Mouse (Mus musculus): ENCODE measurements at regions not wholly inside any gene's neighbourhood (a gene's known extent, or its start where the extent isn't known, plus 50 kb on each side); places are given as distances from the start of the nearest gene placed in this dataset.

DNA sequence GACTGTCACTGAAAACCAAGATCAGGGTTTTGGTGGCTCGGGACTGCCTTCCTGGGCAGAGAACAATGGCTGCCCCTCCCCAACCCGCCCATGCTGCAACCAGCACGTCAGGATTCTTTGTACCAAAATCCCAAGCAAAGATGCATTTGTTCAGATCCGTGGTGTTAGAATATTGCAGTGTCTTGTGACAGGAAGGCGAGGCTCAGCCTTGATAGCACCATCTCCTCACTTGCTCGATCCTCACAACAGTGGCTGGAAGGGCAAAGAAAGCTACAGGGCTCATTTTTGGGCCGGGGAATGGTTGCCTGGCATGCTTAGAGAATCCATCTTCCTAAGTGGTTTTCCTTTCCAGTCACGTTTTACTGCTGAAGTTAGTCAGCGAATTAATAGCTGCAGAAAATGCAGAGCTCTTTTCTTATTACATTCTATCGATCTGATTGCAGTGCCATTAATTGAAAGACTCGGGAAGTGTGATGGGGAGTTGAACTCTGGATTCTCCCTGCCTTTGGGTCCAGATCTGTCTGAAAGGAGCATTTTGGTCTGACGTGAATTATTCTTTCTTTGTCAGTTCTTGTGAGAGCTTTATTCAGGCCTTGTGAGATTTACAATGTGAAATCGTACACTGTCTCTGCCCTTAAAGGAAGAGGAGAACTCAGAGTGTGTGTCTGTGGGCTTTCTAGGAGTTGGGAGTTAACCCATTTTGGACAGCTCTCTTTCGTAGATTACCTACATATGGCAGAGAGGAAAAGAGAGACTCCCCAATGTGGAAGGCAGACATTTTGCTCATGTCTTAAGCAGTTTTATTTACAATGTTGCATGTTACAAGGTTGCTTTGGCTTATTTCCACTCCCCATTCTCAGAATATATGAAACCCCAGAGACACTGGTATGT lies 213.3 kb upstream of the Ubash3b start:
- H3K4me3 ChIP-seq (replicated peaks; ENCODE audit: control insufficient read depth, low read depth, low read length) = no peak overlapping the region
- no peaks in the 10 kb centered on the region; the same call in 1 of the 2 replicates for H3K4me1 ChIP-seq (ENCODE audit: control insufficient read depth, insufficient read depth, low read length)
- H3K27ac ChIP-seq (ENCODE audit: control insufficient read depth, insufficient read depth, low read depth, low read length, poor library complexity) = no peak overlapping the region
- TF ChIP-seq POLR2A (IDR thresholded peaks at IDR 0.05; ENCODE audit: borderline replicate concordance, control insufficient read depth, low read depth, low read length) = no peak
- no peak for TF ChIP-seq CTCF (IDR thresholded peaks at IDR 0.05; ENCODE audit: control insufficient read depth, insufficient read depth, low read length)
- WGBS = 69% methylated on average over 14 of the region's 14 CpGs

DNA sequence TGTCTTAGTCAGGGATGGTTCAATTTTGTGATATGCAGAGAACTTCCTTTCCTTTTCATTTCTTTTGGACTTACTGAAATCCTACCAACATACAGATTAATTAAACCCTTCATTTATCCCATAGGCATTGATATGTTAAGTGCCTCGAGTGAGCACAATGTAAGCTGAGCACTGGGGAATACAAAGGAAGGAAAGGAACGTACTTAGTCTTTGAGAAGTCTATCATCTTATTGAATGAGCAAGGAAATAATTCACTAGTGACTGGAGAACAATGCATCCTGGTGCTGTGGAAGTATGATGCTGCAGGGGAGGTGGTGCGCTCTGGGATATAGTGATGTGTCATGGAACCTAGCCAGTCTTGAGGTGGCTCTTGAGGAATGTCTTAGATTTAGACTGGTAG lies 204.9 kb upstream of the Ubash3b start:
- 60% methylated on average over 3 of the region's 3 CpGs for WGBS
- Histone ChIP-seq H3K27ac (ENCODE audit: control insufficient read depth, insufficient read depth, low read depth, low read length, poor library complexity) (no peak overlapping the region), H3K4me1 (ENCODE audit: control insufficient read depth, insufficient read depth, low read length) (no peaks in the 10 kb centered on the region; the same call in 1 of the 2 replicates), H3K4me3 (replicated peaks; ENCODE audit: control insufficient read depth, low read depth, low read length) (no peak overlapping the region)
- no peak for TF ChIP-seq CTCF (IDR thresholded peaks at IDR 0.05; ENCODE audit: control insufficient read depth, insufficient read depth, low read length)
- no peak for TF ChIP-seq POLR2A (IDR thresholded peaks at IDR 0.05; ENCODE audit: borderline replicate concordance, control insufficient read depth, low read depth, low read length)

DNA sequence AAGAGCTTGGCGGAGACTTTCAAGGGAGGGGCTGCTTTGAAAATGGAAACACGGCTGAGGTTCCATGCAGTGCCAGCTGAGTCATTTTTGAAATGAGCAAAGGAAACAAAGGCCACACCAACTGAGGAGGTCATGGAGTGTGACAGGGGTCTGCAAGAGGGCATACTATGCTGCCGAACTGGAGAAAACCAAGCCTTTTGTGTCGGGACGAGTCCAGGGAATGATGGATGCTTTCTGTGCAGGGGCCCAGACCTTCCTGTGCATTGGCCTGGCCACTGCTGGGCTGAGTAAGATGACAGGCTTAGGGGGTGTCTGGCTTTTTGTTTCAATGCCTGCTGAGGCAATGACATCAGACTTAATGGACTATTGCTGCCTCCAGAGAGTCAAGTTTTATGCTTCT lies 203.8 kb upstream of the Ubash3b start:
- no peak overlapping the region for H3K4me3 ChIP-seq (replicated peaks; ENCODE audit: control insufficient read depth, low read depth, low read length)
- 48% methylated on average over 5 of the region's 5 CpGs for WGBS
- TF ChIP-seq CTCF (IDR thresholded peaks at IDR 0.05; ENCODE audit: control insufficient read depth, insufficient read depth, low read length) (no peak), POLR2A (IDR thresholded peaks at IDR 0.05; ENCODE audit: borderline replicate concordance, control insufficient read depth, low read depth, low read length) (no peak)
- H3K4me1 ChIP-seq (ENCODE audit: control insufficient read depth, insufficient read depth, low read length) = no peaks in the 10 kb centered on the region
- H3K27ac ChIP-seq (ENCODE audit: control insufficient read depth, insufficient read depth, low read depth, low read length, poor library complexity) = no peak overlapping the region

DNA sequence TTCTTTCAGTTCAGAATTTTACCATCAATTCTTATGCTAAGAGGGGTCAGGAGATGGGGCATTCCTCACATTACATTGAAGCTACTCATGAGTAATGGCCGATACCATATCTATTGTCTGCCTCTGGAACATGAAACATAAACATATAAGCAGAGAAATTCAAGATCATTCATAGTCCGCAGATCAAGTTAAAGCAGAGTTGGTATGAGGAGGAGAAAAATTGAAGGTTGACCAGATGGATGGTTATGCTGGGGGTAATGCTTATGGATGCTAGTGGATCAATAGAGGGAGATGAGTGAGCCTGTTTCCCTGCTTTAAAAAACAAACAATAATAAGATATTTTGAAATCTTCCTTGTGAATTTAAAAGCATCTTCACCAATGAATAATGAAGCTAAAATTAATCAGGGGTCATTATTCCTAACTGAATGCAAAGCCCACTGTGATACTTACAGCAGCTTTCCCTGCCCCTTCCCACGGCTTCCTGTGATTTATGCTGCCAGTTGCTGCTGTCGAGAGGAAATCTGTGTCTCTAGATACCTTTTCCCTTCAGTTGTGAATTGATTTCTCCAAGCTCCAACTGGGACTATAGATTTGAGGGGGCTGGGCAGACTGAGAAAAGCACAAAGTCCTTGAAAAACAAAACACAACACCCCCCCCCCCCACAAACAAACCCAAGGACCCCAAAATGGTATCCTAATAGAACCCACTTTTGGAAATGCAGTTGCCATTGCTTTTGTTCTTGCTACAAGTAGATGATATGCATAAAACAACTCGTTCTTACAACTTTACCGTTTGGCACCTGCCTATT lies 203.1 kb upstream of the Ubash3b start:
- no peak overlapping the region for H3K4me3 ChIP-seq (replicated peaks; ENCODE audit: control insufficient read depth, low read depth, low read length)
- H3K4me1 ChIP-seq (ENCODE audit: control insufficient read depth, insufficient read depth, low read length) = no peaks in the 10 kb centered on the region
- no peak for TF ChIP-seq POLR2A (IDR thresholded peaks at IDR 0.05; ENCODE audit: borderline replicate concordance, control insufficient read depth, low read depth, low read length)
- TF ChIP-seq CTCF (IDR thresholded peaks at IDR 0.05; ENCODE audit: control insufficient read depth, insufficient read depth, low read length) = no peak
- 47% methylated on average over 6 of the region's 6 CpGs for WGBS
- no peak overlapping the region for H3K27ac ChIP-seq (ENCODE audit: control insufficient read depth, insufficient read depth, low read depth, low read length, poor library complexity)

DNA sequence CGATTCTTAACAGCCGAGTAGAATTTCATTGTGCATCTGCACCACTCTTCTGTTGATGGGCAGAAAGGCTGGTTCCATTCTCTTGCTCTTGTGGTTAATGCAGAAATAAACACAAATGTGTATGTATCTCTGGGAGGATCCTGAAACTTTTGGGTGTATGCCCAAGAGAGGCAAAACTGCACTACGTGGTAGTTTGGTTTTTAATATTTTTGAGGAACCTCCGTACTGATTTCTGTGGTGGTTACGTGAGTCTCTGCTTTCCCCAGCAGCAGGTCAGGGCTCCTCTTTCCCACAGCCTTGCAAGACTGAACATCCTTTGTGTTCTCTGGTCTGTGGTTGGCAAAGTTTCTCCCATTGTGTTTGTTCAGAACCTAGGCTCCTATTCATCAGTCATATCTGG lies 198.9 kb upstream of the Ubash3b start:
- H3K27ac ChIP-seq (ENCODE audit: control insufficient read depth, insufficient read depth, low read depth, low read length, poor library complexity) = no peak overlapping the region
- no peaks in the 10 kb centered on the region for H3K4me1 ChIP-seq (ENCODE audit: control insufficient read depth, insufficient read depth, low read length)
- WGBS = 49% methylated on average over 5 of the region's 5 CpGs
- H3K4me3 ChIP-seq (replicated peaks; ENCODE audit: control insufficient read depth, low read depth, low read length) = no peak overlapping the region
- TF ChIP-seq CTCF (IDR thresholded peaks at IDR 0.05; ENCODE audit: control insufficient read depth, insufficient read depth, low read length) = no peak

DNA sequence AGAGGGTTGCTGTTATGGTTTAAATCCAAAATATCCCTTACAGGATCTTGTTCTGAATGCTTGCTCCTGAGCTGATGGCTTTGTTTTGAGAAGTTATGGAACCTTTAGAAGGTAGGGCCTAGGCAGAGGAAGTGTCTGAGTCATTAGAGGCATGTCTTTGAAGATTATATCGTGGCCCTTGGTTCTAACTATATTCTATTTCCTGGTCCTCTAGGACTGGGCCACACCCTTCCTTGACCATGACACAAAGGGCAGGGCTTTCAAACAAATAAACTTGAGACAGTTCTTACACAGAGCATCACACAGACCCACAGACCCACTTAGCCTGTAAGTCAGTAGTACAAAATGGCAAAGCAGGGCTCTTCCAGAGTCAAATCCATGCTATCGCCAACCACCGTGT lies 197.8 kb upstream of the Ubash3b start:
- H3K4me1 ChIP-seq (ENCODE audit: control insufficient read depth, insufficient read depth, low read length) = no peaks in the 10 kb centered on the region
- H3K4me3 ChIP-seq (replicated peaks; ENCODE audit: control insufficient read depth, low read depth, low read length) = no peak overlapping the region
- TF ChIP-seq POLR2A (IDR thresholded peaks at IDR 0.05; ENCODE audit: borderline replicate concordance, control insufficient read depth, low read depth, low read length) (no peak), CTCF (IDR thresholded peaks at IDR 0.05; ENCODE audit: control insufficient read depth, insufficient read depth, low read length) (no peak)
- H3K27ac ChIP-seq (ENCODE audit: control insufficient read depth, insufficient read depth, low read depth, low read length, poor library complexity) = no peak overlapping the region
- WGBS = 76% methylated on average over 3 of the region's 3 CpGs

DNA sequence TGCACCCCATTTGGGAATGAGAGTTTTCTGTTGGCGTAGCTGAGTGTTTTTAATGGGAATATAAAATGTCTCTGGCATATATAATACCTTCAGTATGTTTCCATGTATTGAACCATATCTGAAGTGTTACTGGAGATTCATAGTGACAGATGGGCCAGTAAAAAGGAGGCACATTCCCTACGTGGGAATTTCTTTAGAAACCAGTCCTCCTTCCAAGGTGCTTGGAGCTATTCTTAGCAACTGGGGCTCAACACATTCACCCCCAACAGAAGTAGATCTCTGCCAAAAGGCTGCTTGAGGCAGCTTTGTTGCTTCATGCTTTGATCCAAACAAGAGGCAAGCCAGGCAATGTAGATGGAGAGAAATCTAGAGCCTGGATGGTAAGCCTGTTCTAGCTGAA lies 183.8 kb upstream of the Ubash3b start:
- 62% methylated on average over 2 of the region's 2 CpGs for WGBS
- Histone ChIP-seq H3K27ac (ENCODE audit: control insufficient read depth, insufficient read depth, low read depth, low read length, poor library complexity) (no peak overlapping the region), H3K4me1 (ENCODE audit: control insufficient read depth, insufficient read depth, low read length) (no peaks in the 10 kb centered on the region), H3K4me3 (replicated peaks; ENCODE audit: control insufficient read depth, low read depth, low read length) (no peak overlapping the region)
- TF ChIP-seq CTCF (IDR thresholded peaks at IDR 0.05; ENCODE audit: control insufficient read depth, insufficient read depth, low read length) (no peak), POLR2A (IDR thresholded peaks at IDR 0.05; ENCODE audit: borderline replicate concordance, control insufficient read depth, low read depth, low read length) (no peak)

DNA sequence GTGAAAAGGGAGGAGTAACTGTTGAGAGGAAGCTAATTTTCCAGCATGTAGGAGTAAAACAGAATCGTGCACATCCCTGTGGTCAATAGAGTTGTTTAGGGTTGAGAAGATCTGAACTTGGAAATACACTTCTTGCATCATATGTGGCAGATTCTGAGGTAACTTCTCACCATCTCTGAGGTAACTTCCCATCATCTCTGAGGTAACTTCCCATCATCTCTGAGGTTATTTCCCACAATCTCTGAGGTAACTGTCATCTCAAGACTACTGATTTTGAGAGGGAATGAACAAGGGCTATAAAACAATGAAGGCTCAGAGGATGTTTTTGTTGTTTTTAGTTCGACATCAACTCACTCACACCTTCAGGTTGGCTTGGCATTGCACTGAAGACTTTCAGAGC lies 175.9 kb upstream of the Ubash3b start:
- H3K4me1 ChIP-seq (ENCODE audit: control insufficient read depth, insufficient read depth, low read length) = no peaks in the 10 kb centered on the region; the same call in none of the 2 replicates
- WGBS = 48% methylated on average over 2 of the region's 2 CpGs
- TF ChIP-seq POLR2A (IDR thresholded peaks at IDR 0.05; ENCODE audit: borderline replicate concordance, control insufficient read depth, low read depth, low read length) = no peak
- no peak for TF ChIP-seq CTCF (IDR thresholded peaks at IDR 0.05; ENCODE audit: control insufficient read depth, insufficient read depth, low read length)
- H3K27ac ChIP-seq (ENCODE audit: control insufficient read depth, insufficient read depth, low read depth, low read length, poor library complexity) = no peak overlapping the region
- H3K4me3 ChIP-seq (replicated peaks; ENCODE audit: control insufficient read depth, low read depth, low read length) = no peak overlapping the region
